ENCODE assay signal across 20 mouse cellular contexts in genomic region chr2:135835911-135836310, GRCm38 (mm10).
"Had no signal": no experiment of that assay in that cellular context is flagged by ENCODE, and none has a peak within 500 bp of the region (broad histone marks: within the 10 kb centered on the region; RNA-seq: fewer than 3 reads in every experiment).

No protein-coding gene starts in this region.

- H3K4me2 ChIP-seq: limb, embryonic 13.5 days; liver, embryonic 12.5 days; liver, embryonic 15.5 days; lung, embryonic 15.5 days; midbrain, embryonic 15.5 days; neural tube, embryonic 12.5 days; neural tube, embryonic 15.5 days had no signal

- H3K4me1 ChIP-seq: limb, embryonic 10.5 days; limb, embryonic 13.5 days; liver, embryonic 15.5 days; lung, embryonic 15.5 days; midbrain, embryonic 10.5 days; midbrain, embryonic 15.5 days; neural tube, embryonic 12.5 days; neural tube, embryonic 15.5 days had no signal

- ATAC-seq: liver, embryonic 12.5 days; midbrain, embryonic 15.5 days had no signal

- DNase-seq: kidney, postnatal 25 days; layer of hippocampus, adult 9-11 months; liver; lung, adult 18-20 months; lung, postnatal 10 days; lung, postnatal 36 days; thymus, adult 18-20 months; thymus, postnatal 36 days had no signal

- H3K9ac ChIP-seq: limb, embryonic 13.5 days; liver, embryonic 12.5 days; liver, embryonic 15.5 days; lung, embryonic 15.5 days; midbrain, embryonic 15.5 days; neural tube, embryonic 12.5 days; neural tube, embryonic 15.5 days had no signal

- H3K36me3 ChIP-seq: limb, embryonic 10.5 days; limb, embryonic 13.5 days; liver, embryonic 12.5 days; liver, embryonic 15.5 days; lung, embryonic 15.5 days; midbrain, embryonic 10.5 days; midbrain, embryonic 15.5 days; neural tube, embryonic 12.5 days; neural tube, embryonic 15.5 days had no signal

- H3K4me3 ChIP-seq: layer of hippocampus, adult 2 months; limb, embryonic 10.5 days; limb, embryonic 13.5 days; liver, embryonic 12.5 days; liver, embryonic 15.5 days; lung, embryonic 15.5 days; megakaryocyte, embryonic 14.5 days; midbrain, embryonic 10.5 days; midbrain, embryonic 15.5 days; neural tube, embryonic 12.5 days; neural tube, embryonic 15.5 days had no signal

- H3K9me3 ChIP-seq: limb, embryonic 10.5 days; limb, embryonic 13.5 days; liver, embryonic 12.5 days; liver, embryonic 15.5 days; lung, embryonic 15.5 days; megakaryocyte, embryonic 14.5 days; midbrain, embryonic 10.5 days; midbrain, embryonic 15.5 days; neural tube, embryonic 12.5 days; neural tube, embryonic 15.5 days had no signal

- H3K27me3 ChIP-seq: limb, embryonic 13.5 days; liver, embryonic 12.5 days; liver, embryonic 15.5 days; lung, embryonic 15.5 days; megakaryocyte, embryonic 14.5 days; midbrain, embryonic 15.5 days; neural tube, embryonic 12.5 days; neural tube, embryonic 15.5 days had no signal

- H3K27ac ChIP-seq: kidney, postnatal 0 days; layer of hippocampus, adult 2 months; limb, embryonic 10.5 days; limb, embryonic 13.5 days; liver, embryonic 12.5 days; liver, embryonic 15.5 days; lung, embryonic 15.5 days; midbrain, embryonic 10.5 days; midbrain, embryonic 15.5 days; neural tube, embryonic 12.5 days; neural tube, embryonic 15.5 days had no signal
